Mouse (Mus musculus) kidney, adult 2 months (tissue): ENCODE data around the gene Armh3.

Experiments used
- CTCF ChIP-seq: fragments of 200-500 bp; conservative IDR thresholded peaks from 2 replicates; pipeline ENCODE4 v1.5.1; 2011; ENCODE audit warnings: low read depth, mild to moderate bottlenecking, control low read depth, low read length, moderate library complexity, mixed read lengths; ENCODE audit not compliant: insufficient read depth, insufficient read length
- POLR2A ChIP-seq: fragments of 200-500 bp; IDR thresholded peaks from one replicate; pipeline ENCODE4 v1.6.1; 2011; ENCODE audit warnings: low read depth, low read length, control low read depth

GRCm38 (mm10) chr19:45843424-45843823, 154.9 kb downstream of the Armh3 start:
- no peak for TF ChIP-seq CTCF
- TF ChIP-seq POLR2A = no peak
